Mouse (Mus musculus) spleen, postnatal 4 days (tissue): ENCODE data around the gene Rbms2.
A peak's percentile ranks its signal among the peaks of the same experiment; 100 is the strongest.
"Not testable (repeated sequence)": the region's sequence is repeated elsewhere in the genome, so short reads cannot be mapped to it uniquely, and the experiment has no call there.

Experiments used
- DNase-seq, 2 experiments: peaks; one replicate each; pipeline ENCODE4 v3.0.0; 2022; ENCODE audit warnings: low spot score in 2 of 2

The Rbms2 gene

DNA sequence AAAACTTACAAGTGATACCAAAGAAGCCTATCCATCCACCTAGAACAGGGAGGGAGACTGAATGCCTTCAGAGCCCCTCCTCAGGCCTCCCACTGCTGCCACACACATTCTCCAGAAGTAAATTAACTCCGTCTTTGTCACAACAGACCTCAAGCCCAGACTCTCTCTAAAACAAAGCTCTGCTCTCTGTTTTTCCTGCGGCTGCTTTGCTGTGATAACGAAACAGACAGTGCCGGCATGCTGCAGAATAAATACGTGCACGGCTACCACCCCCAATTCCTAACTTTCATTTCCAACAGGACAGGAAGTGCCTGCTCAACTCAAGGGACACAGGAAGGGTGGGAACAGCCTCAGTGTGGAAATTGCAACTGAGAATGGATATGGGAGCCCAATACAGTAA is at the start of gene Rbms2:
Gene Rbms2 (minus strand): TSS at position 309 of the 400 bp plus-strand sequence.
- no peak for DNase-seq

DNA sequence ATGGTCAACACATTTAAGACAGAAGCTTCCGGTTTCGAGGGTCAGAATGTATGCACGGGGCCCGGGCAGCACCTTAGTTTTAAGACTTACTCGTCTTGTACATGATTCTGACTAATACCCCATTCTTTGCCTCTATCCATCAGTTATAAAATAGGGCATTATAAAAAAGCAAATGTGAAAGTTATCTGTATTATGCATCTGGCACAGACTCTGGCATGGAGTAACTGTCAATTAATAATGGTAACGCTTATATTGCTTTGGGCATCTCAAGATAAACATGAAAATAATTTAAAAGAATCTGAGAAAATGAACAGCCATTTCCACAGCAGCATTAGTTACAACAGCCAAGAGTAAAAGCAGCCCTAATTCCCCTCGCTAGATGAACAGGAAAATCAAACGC is 47.9 kb upstream of the Rbms2 start:
- no peak for DNase-seq

DNA sequence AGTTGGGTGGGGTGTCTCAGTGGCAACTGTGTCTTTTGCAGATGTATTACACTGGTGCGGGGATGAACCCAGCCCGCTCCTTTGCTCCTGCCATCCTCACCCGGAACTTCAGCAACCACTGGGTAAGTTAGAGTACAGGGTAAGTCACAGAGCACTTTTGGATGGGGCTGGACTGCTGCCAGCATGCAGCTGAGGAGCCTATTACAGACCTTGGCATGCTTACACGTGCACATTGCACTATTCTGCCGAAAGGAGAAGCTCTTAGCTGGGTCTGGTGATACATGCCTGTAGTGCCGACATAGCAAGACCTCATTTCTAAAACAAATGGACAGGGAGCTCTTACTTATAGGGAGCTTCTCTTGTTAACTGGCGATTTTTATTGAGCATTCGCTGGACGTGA is 47.5 kb upstream of the Rbms2 start:
- no peak for DNase-seq

DNA sequence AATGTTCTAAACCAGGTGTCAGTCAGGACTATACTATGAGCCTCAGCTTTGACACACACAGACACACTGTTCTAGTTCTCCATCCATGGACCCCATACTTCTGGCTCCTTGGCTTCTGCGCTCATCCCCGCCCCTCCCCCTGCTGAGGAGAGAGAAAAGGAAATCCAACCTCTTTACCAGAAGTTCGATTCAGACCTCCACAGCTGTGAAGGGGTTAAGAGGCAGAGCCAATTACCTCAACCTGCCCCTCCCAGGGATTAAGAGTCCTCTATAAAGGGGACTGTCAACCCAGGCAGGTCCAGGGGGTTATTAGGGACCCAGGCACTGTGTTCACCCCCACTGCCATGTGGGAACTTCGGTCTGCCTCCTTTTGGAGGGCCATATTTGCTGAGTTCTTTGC is 45.4 kb upstream of the Rbms2 start, which contains the start of gene Mip:
Gene Mip (plus strand): TSS at position 301 of the 400 bp plus-strand sequence.
- DNase-seq: no peak

DNA sequence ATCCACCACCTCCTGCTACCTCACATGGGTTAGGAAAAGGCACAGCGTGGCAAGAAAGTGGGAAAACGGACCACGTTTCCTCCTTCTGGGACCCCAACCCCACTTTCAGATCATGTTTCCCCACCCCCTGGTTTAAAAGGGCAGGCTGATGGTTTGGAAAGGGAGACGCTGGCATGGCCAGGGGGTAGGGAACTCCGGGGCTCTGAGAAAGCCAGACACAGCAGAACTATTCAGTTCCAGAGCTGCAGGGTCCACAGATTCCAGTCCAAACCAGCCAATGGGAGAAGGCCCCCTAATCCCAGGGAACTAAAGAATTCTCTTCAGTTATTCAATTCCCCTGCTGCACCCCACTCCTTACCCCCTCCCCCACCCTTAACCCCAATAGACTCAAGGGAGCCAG is 45.0 kb upstream of the Rbms2 start:
- no peak for DNase-seq

DNA sequence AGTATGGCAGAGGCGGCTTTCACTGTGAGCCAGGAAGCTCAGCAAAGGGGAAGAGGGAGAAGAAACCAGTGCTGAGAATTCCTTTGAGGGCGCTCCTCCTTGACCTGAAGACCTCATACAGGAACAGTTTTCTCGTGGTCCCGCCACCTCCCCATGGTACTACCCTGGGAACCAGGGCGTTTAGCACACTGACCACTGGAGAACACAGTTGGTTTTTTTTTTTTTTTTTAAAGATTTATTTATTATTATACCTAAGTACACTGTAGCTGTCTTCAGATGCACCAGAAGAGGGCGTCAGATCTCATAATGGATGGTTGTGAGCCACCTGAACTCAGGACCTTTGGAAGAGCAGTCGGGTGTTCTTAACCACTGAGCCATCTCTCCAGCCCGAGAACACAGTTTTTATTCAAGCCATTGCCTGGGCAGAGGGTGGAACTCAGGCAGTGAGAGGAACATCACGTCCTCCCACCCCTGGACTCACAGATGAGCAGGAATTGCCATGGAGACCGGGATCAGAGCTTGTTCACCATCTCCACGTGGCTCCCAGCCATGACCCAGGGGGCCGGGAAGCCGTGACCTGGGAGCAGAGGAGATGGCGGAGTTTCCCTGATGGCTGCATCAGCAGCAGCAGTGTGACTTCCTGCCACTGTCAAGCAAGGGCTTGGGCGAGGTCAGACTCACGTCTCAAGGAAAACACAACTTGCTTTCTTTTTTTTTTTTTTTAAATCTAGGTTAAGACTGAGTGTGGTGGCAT is 41.6 kb upstream of the Rbms2 start:
- no peak for DNase-seq

DNA sequence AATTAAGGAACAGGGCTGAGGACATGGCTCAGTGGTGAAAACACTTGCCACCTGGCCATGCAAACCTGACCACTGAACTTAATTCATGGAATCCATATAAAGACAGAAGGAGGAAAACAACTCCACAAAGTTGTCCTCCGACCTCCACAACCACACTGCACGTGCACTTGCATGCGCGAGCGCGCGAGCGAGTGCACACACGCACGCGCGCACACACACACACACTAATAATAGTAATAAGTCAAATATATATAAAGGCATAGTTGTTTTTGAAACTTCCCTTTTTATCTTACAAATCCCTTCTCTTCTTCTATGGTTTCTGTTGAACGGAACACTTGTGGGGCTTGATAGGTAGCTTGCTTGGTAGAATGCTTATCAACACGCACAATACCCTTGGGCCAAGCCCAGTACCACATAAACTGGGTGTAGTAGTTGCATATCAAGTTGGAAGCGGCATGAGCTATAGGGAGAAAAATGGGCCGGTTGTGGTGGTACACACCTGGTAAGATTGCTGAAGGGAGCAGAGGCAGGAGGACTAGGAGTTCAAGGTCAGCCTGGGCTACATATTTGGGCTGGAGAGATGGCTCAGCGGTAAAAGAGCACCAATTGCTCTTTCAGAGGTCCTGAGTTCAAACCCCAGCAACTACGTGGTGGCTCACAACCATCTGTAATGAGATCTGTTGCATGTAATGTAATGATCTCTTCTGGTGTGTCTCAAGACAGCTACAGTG is 38.5 kb upstream of the Rbms2 start:
- no peak for DNase-seq

DNA sequence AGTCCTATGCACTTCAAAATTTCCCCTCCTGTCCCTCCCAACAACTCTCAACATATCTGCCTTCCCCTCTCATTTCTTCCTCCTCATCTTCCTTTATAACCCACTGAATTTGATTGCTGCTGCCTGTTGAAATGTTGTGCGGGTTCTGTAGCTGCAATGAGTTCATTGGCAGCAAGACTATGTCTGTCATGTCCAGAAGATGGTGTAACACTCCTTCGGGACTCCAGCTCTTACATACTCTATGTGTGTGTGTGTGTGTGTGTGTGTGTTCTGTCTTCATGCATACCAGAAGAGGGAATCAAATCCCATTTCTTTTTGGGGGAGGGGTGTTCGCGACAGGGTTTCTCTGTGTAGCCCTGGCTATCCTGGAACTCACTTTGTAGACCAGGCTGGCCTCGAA is 34.9 kb upstream of the Rbms2 start:
- no peak for DNase-seq

DNA sequence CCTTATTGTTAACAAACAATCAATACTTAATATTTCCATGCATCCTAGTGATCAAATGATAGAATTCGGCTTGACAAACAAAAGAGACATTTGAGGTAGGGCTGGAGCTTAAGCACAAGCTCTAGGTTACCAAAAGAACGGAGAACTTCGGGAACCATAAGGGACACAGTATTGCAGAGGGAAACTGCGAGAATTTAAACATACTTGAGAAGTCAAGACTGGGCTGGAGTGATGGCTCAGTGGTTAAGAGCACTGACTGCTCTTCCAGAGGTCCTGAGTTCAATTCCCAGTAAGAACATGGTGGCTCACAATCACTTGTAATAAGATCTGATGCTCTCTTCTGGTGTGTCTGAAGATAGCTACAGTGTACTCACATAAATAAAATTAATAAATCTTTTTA is 34.0 kb upstream of the Rbms2 start:
- DNase-seq: not testable (repeated sequence)

DNA sequence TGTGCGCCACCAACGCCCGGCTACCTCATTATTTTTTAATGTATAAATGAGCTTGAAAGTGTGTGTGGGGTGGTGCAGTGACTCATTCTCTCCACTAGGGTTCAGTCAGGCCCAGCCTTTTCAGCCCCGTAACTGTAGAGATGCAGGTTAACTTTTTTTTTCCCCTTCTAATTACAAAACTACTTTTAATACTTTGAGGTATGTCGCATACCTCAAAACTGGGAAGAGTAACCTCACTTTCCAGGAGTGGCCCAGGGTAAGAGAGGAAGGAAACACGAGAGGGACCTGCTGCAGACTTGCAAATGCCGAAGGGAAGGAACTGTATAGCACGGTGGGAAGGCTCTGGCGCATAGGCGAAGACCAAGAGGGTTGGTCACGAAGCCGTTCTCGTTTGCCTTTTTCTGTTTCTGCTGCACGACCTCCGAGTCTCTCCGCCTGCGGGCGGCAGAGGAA is 32.8 kb upstream of the Rbms2 start:
- peak; percentile 75 to 84 for DNase-seq

DNA sequence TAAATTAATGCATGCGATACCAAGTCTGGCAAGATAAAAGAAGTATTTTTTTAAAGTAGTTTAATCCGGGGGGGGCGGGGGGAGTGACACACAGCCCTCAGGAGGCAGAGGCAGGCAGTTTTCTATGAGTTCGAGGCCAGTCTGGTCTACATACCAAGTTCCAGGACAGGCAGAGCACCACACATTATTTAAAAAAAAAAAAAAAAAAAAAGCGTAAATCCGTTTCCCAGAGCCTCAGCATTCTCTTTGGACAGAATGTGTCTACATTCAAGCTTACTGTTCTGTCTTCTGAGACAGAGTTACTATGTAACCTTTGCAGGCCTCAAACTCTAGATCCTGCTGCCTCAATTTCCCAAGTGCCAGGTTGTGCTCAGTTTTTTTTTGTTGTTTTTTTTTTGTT is 32.1 kb upstream of the Rbms2 start:
- no peak for DNase-seq

DNA sequence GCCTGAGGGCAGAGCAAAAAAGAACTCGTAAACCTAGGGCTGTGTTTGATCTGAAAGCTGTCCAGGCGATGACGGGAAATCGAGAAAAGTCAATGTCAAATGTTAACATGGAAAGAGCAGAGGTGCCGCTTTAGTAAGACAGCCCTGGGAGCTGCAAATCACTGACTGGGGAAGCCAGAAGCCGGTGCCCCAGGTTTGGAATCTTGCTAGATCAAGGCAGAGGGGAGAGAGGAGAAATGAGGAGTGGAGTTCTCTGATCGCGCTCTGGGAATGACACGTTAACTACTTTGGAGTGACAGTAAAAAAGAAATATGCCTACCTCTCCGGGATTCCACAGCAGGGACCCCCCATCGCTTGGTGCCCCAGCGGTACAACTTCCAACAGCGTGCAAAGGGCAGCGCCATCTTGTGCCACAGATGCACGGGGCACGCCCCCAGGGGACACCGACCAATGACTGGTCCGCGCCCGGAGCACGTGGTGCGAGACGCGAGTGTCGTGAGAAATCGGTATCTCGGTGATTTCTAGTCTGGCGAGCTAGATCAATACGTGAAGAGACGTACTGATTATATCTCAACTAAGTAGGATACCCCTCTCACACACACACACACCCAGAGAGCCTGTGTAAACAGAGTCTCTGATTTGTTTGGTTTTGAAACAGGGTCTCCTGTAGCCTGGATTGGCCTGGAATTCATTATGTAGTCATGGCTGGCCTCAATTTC is 31.5 kb upstream of the Rbms2 start, which contains the start of gene Spryd4:
Gene Spryd4 (minus strand): TSS at position 418 of the 719 bp plus-strand sequence.
- peak; percentile 89 to 94 for DNase-seq

DNA sequence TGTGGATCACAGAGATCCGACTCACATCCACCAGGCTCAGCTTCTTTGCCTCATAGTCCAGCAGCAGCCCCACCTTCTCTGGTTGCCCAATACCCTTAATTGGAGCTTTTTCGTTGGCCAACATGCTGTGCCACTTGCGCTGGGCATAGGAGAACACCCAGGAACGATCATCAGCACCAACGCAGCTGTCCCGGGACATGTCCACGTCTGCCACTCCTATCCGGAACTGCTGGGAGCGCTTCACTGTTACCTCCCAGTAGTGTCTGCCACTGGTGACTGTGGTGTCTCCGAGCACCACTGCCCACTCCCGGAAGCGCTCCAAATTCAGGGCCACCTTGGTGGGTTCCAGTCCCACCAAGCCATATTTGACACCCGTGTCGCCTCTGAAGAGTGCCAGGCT is 30.9 kb upstream of the Rbms2 start:
- DNase-seq: no peak

DNA sequence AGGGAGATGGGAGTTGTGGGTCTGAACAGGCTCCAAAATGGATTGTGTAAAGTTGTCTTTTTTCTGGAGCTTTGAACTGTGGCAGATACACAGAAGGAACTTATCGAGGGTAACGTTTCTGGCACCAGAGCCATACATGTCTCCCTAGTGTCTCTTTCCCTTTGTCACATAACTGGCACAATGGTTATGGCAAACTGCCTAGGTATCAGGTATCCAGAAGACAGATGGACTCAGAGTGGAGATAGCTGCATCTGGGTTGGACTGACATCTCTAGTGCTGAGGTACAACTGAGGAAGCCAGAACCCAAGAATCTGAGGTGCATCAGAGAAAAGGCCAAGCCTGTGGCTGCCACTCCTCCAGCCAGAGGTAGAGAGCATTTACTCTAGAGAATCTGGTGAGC is 30.0 kb upstream of the Rbms2 start:
- DNase-seq: no peak

DNA sequence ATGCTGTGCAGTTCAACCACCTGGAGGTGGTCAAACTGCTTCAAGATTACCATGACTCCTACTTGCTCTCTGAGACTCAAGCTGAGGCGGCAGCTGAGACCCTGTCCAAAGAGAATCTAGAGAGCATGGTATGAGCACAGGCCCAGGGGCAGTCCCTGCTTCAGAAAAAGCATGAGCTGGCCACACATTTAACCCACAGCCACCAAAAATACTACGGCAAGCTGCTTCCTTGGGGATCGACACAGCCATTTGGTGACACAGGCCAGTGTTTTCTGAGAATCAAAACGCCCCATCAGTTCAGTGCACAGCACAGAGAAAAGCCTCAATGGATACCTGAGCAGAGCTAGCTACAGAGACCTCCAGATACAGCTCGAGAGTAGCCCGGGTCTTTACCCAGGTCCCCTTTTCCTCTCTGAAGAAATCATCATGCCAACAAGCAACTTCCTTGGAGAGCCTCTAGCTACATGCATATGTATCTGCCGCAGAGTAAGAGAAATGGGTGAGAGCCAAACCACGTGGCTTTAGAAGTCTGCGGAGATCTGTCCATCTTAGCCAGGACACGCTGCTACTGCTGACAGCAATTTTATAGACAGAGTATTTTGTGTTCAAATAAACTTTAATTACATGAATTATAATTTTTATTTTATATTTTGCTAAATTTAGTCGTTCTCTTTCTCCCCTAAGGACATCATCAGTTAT is 29.4 kb upstream of the Rbms2 start:
- DNase-seq: no peak

DNA sequence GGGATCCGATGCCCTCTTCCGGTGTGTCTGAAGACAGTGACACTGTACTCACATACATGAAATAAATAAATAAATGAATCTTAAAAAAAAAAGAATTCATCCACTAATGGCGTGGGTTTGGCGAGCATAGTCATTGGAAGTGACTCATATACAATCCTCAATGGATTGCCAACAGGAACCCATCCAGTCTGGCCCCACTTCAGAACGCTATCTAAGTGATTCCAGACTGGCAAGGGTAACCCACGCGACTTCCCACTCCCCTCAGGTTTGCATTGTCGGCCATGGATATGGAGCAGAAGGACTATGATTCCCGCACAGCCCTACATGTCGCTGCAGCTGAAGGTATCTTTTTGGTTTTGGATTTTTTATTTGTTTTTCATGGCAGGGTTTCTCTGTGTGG is 28.2 kb upstream of the Rbms2 start:
- DNase-seq: no peak

DNA sequence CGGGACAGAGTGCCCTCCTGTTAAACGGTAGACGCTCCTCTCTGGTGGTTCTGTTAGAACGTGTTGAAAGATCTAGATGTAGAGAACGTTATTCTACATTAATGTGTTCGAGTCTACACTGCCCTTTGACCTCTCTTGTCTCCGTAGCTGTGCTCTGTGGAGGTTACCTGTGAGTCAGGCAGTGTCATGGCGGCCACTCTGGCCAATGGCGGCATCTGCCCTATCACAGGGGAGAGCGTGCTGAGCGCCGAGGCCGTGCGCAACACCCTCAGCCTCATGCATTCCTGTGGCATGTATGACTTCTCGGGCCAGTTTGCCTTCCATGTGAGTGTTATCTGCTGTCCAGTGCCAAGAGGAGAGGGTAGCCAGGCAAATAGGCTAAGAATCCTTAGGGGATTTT is 24.8 kb upstream of the Rbms2 start:
- DNase-seq: no peak

DNA sequence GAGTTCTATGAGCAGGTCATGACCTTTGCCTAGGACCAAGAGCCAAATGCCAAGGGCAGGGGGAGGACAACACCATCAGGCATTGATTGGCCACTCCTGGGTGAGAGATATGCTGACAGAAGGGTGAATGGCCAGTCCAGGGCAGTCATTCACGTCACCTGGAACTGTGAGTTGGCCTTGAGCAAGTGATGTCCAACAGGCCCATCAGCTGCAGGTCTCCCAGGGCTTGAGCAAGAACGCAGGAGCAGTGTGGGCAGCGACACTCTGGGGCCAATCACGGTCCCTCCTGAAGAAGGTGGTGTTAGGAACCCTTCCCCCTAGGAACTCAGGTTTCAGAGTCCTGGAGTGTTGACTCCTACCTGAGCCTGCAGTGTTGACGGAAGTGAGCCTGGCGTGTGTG is 21.8 kb upstream of the Rbms2 start:
- DNase-seq: no peak

DNA sequence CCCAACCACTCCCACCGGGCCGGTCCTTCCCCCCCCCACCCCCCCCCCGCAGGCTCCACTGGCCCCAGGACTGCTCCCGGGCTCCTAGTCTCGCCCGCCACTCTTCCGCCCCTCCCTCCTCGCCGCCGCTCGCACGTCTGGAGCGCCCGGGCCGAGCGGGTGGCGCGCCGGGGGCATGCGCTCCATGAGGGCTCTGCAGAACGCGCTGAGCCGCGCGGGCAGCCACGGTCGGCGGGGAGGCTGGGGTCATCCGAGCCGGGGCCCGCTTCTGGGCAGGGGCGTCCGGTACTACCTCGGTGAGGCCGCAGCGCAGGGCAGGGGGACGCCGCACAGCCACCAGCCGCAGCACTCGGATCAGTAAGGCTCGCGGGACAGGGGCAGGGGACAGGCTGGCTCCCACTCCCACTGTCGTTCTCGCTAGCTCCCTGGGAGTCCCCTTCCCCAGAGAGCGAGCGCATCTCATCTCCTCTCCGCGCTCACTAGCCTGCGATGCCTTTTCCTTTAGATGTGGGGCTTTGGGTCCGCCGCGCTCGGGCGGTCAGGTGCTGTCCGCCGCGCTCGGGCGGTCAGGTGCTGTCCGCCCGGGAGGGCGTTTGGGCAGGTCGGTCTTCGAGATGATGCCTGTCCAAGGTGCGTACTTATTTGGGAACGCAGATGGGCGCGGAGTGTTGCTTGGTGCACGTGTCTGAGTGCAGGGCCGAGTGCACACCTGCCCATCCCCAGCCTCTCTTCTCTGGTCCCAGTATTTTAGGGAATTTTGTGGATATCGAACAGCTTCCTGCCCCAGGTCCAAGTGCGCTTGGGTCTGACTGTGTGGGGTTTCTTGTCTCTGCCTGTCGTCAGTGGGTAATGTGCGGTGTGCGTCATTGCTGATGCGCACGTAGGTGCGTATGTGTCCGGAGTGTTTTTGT is 14.7 kb upstream of the Rbms2 start:
- no peak for DNase-seq

DNA sequence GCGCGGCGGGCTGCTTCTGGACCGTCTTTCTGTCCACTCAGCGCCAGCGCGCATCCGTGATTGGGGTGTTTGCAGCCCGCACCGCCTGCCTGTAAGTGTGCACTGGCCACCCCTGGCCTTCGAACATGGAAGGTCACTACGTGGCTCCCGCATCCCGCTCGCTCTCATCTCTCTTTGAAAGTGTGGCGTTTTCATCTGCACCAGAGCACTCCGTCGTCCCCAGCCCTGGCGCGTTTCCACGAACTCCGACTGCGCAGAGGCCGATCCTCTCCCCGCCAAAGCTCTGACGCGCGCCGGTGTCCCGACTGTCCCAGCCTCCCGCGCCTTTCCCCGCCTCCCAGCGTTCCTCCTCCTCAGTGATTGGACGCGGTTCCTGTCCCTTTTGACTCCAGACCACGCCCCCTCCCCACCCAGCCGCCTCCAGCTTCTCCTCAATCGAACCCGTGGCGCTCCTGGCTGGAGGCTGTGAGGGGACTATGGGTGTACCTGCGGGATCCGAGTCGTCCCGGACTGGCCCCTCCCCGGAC is 14.0 kb upstream of the Rbms2 start, which contains the start of gene Gls2:
Gene Gls2 (plus strand): TSS at position 434 of the 527 bp plus-strand sequence.
- DNase-seq: peak; percentile 95 to 97
